ENCODE assay signal across 7 mouse cellular contexts in the genomic region with DNA sequence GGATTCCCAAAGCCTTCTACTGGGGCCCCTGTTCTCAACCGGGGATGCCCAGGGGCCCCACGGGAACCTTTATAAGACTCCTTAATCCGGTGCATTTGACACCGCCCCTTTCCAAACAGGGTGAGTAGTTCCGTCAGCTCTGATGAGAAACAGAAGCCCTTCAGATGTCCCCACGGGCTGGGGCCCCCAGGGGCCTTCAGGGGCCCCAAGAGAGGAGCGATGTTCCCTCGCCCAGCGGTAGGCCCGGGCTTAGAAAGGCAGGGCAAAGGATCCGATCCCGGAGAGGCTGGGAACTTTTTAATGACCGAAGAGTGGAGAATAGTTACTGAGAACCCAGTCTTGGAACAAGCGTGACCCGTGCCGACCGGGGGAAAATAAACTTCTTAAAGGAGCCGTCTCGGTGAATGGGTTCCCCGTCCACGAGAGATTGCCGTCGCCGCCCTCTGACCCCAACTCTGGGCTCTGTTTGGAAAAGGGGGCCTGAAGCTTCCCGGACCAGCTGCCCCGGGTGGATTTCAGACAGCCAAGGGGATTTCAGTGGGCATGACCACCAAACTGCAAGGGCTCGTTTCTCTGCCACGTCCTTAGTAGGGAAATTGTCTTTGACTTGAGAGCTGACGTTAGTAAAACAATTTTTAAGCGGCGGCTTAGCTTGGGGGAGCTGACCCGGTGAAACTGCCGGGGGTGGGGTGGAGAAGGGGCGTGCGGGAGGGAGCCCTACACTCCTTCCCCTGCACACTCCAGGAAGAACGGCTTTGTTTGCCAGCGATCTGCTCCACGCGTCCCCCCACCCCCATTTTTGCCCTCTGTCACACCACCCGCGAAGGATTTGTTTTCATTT. TPM values are rescaled to one million over a fixed set of nuclear protein-coding genes. Genes with fewer than 3 reads are reported as not detected.
DNase-seq lines count a peak whose midpoint lies in the region; ATAC-seq and TF ChIP-seq lines count a peak whose summit lies in the region.

No protein-coding gene starts in this region.

- no peaks in the 10 kb centered on the region for H3K9me3 ChIP-seq in forebrain, embryonic 15.5 days
- no peaks in the 10 kb centered on the region for H3K9me3 ChIP-seq in intestine, postnatal 0 days (ENCODE audit: control insufficient read depth)

- H3K4me3 ChIP-seq in forebrain, embryonic 15.5 days = peak overlapping the region; percentile 52
- peak overlapping the region; percentile 50 for H3K4me3 ChIP-seq in intestine, postnatal 0 days (ENCODE audit: low read depth, low read length)

- no peak overlapping the region for H3K27ac ChIP-seq in forebrain, embryonic 15.5 days (replicated peaks)
- H3K27ac ChIP-seq in intestine, postnatal 0 days (ENCODE audit: low read depth, low read length) = no peak overlapping the region

- H3K4me2 ChIP-seq in forebrain, embryonic 15.5 days (replicated peaks) = peak overlapping the region; percentile 94
- H3K4me2 ChIP-seq in intestine, postnatal 0 days (replicated peaks; ENCODE audit: low read depth) = peak overlapping the region; percentile 94

- H3K4me1 ChIP-seq in forebrain, embryonic 15.5 days = peaks cover 39% of the 10 kb centered on the region
- H3K4me1 ChIP-seq in intestine, postnatal 0 days (replicated peaks; ENCODE audit: control insufficient read depth, insufficient read depth, low read length) = peaks cover 30% of the 10 kb centered on the region

- H3K9ac ChIP-seq in forebrain, embryonic 15.5 days (replicated peaks) = peak overlapping the region; percentile 60
- H3K9ac ChIP-seq in intestine, postnatal 0 days (ENCODE audit: low read depth, low read length) = peak overlapping the region; percentile 65

- peak; percentile 75 for DNase-seq in CD4-positive helper T cell, adult 2 months (ENCODE audit: low read depth, low spot score)
- DNase-seq in R1 (ENCODE audit: low read depth, low spot score) = peak; percentile 30
- peak; percentile 18 for DNase-seq in lung, postnatal 14 days
- DNase-seq in spleen, postnatal 36 days (ENCODE audit: low spot score in 2 of 2) = peak; percentile 70 to 75
- DNase-seq in right cerebral cortex, postnatal 10 days (ENCODE audit: low spot score in 2 of 2) = no peak

- TF ChIP-seq CTCF in intestine, postnatal 0 days (IDR thresholded peaks at IDR 0.05; ENCODE audit: low read depth) = no peak

- H3K27me3 ChIP-seq in forebrain, embryonic 15.5 days = peaks cover 31% of the 10 kb centered on the region
- H3K27me3 ChIP-seq in intestine, postnatal 0 days (replicated peaks; ENCODE audit: control insufficient read depth, insufficient read depth, low read length) = peaks cover 20% of the 10 kb centered on the region

- WGBS in forebrain, embryonic 15.5 days = 2% methylated on average over 41 of the region's 41 CpGs
- WGBS in intestine, postnatal 0 days = under 1% methylated on average over 41 of the region's 41 CpGs

- no peak for ATAC-seq in forebrain, embryonic 15.5 days (replicated peaks)
- ATAC-seq in intestine, postnatal 0 days = no peak

- H3K36me3 ChIP-seq in forebrain, embryonic 15.5 days = no peaks in the 10 kb centered on the region
- no peaks in the 10 kb centered on the region for H3K36me3 ChIP-seq in intestine, postnatal 0 days (ENCODE audit: control insufficient read depth, insufficient read depth)

RNA-seq across cellular contexts. Expression of a gene that starts 3.4 kb away (rescaled TPM):
- 15.5 and 16.5 TPM in 2 replicates for polyA plus RNA-seq in forebrain, embryonic 15.5 days (2015; fragmentation: Nextera tagmentation; extraction: Ambion mirVana)
- polyA plus RNA-seq in intestine, postnatal 0 days (2015; fragmentation: Nextera tagmentation; extraction: Ambion mirVana) = 6.5 and 7.6 TPM in 2 replicates

RNA-seq across cellular contexts. Expression of a gene that starts 48.7 kb away (rescaled TPM):
- 13.8 and 14.1 TPM in 2 replicates for polyA plus RNA-seq in forebrain, embryonic 15.5 days (2015; fragmentation: Nextera tagmentation; extraction: Ambion mirVana)
- 6.4 and 6.6 TPM in 2 replicates for polyA plus RNA-seq in intestine, postnatal 0 days (2015; fragmentation: Nextera tagmentation; extraction: Ambion mirVana)

Comparison
In these comparisons a context has a peak if more than half of its experiments do, and no peak if none do; other contexts are left out.
1. DNase-seq: peak in CD4-positive helper T cell, adult 2 months (single experiment), R1 (single experiment), lung, postnatal 14 days (single experiment) and spleen, postnatal 36 days (2 of 2); none in right cerebral cortex, postnatal 10 days (0 of 2).